ENCODE assay signal across 29 mouse cellular contexts in genomic region chr1:52163707-52164457, GRCm38 (mm10). TPM values are rescaled to one million over a fixed set of nuclear protein-coding genes. Genes with fewer than 3 reads are reported as not detected.
DNase-seq lines count a peak whose midpoint lies in the region; ATAC-seq and TF ChIP-seq lines count a peak whose summit lies in the region.
"Had no signal": no experiment of that assay in that cellular context is flagged by ENCODE, and none has a peak within 500 bp of the region (broad histone marks: within the 10 kb centered on the region; RNA-seq: fewer than 3 reads in every experiment).

No protein-coding gene starts in this region.

- DNase-seq in heart, adult 11 months: peak; percentile 78
- no peak for DNase-seq in heart, adult 2 months
- peak; percentile 16 for DNase-seq in limb, embryonic 11.5 days (ENCODE audit: low spot score)
- DNase-seq in limb, embryonic 10.5 days (ENCODE audit: low spot score): no peak
- DNase-seq in CH12.LX (ENCODE audit: extremely low read depth): no peak
- DNase-seq in brain, adult 2 months (ENCODE audit: low read depth, low spot score): peak; percentile 50
- DNase-seq: adrenal gland, adult 2 months; adrenal gland, postnatal 36 days; B cell, adult 2 months; cerebellum, adult 8-10 months; cerebellum, postnatal 36 days; gastrocnemius, postnatal 14 days; heart, postnatal 36 days; kidney, postnatal 25 days; liver, postnatal 0 days; lung, postnatal 4 days; thymus, adult 2 months; thymus, postnatal 4 days had no signal

- no peak overlapping the region for H3K27ac ChIP-seq in heart, adult 2 months
- H3K27ac ChIP-seq in limb, embryonic 11.5 days (replicated peaks; ENCODE audit: low read depth, low read length): no peak overlapping the region
- no peak overlapping the region for H3K27ac ChIP-seq in limb, embryonic 10.5 days
- H3K27ac ChIP-seq in CH12.LX (ENCODE audit: insufficient read depth, low read depth): no peak overlapping the region; the same call in 1 of the 2 replicates
- H3K27ac ChIP-seq: hindbrain, embryonic 12.5 days; hindbrain, postnatal 0 days; kidney, embryonic 15.5 days; limb, embryonic 12.5 days; liver, embryonic 12.5 days; midbrain, embryonic 13.5 days had no signal

- H3K27me3 ChIP-seq in heart, adult 2 months (ENCODE audit: control insufficient read depth, insufficient read depth, low read length): no peaks in the 10 kb centered on the region
- H3K27me3 ChIP-seq in limb, embryonic 11.5 days (ENCODE audit: control insufficient read depth, insufficient read depth, low read length): no peaks in the 10 kb centered on the region
- no peaks in the 10 kb centered on the region for H3K27me3 ChIP-seq in limb, embryonic 10.5 days (ENCODE audit: low read depth, poor library complexity, severe bottlenecking)
- H3K27me3 ChIP-seq in CH12.LX (replicated peaks): no peaks in the 10 kb centered on the region
- H3K27me3 ChIP-seq: hindbrain, embryonic 12.5 days; kidney, embryonic 15.5 days; limb, embryonic 12.5 days; liver, embryonic 12.5 days; megakaryocyte, embryonic 14.5 days; midbrain, embryonic 13.5 days had no signal

- H3K79me2 ChIP-seq in heart, adult 2 months (replicated peaks; ENCODE audit: control insufficient read depth, insufficient read depth, low read length): no peaks in the 10 kb centered on the region
- no peaks in the 10 kb centered on the region for H3K79me2 ChIP-seq in CH12.LX (replicated peaks; ENCODE audit: control insufficient read depth, extremely low read depth, insufficient read depth, poor library complexity, severe bottlenecking)

- no peak overlapping the region for H3K9ac ChIP-seq in heart, adult 2 months (ENCODE audit: low read depth, low read length)
- no peak overlapping the region for H3K9ac ChIP-seq in limb, embryonic 11.5 days (ENCODE audit: low read length)
- H3K9ac ChIP-seq in CH12.LX (ENCODE audit: insufficient read depth, low read depth): no peak overlapping the region
- H3K9ac ChIP-seq: hindbrain, embryonic 12.5 days; kidney, embryonic 15.5 days; limb, embryonic 12.5 days; liver, embryonic 12.5 days; liver, postnatal 0 days; midbrain, embryonic 13.5 days had no signal

- WGBS in heart, adult 2 months: 85% methylated on average over 5 of the region's 5 CpGs
- 83% methylated on average over 5 of the region's 5 CpGs for whole genome bisulfite sequencing in limb, embryonic 11.5 days
- WGBS in limb, embryonic 10.5 days: 91% methylated on average over 5 of the region's 5 CpGs

- H3K9me3 ChIP-seq in limb, embryonic 11.5 days (ENCODE audit: control insufficient read depth, low read length): no peaks in the 10 kb centered on the region
- no peaks in the 10 kb centered on the region for H3K9me3 ChIP-seq in limb, embryonic 10.5 days (replicated peaks)
- H3K9me3 ChIP-seq in CH12.LX (replicated peaks; ENCODE audit: low read length): no peaks in the 10 kb centered on the region
- H3K9me3 ChIP-seq: hindbrain, embryonic 12.5 days; kidney, embryonic 15.5 days; limb, embryonic 12.5 days; liver, embryonic 12.5 days; megakaryocyte, embryonic 14.5 days; midbrain, embryonic 13.5 days had no signal

- no peak overlapping the region for H3K4me2 ChIP-seq in limb, embryonic 11.5 days (ENCODE audit: low read depth, severe bottlenecking)
- no peak overlapping the region for H3K4me2 ChIP-seq in CH12.LX (ENCODE audit: insufficient read depth, low read depth, poor library complexity, severe bottlenecking)
- H3K4me2 ChIP-seq: heart, embryonic 11.5 days; hindbrain, embryonic 12.5 days; kidney, embryonic 15.5 days; limb, embryonic 12.5 days; liver, embryonic 12.5 days; midbrain, embryonic 13.5 days had no signal

- H3K36me3 ChIP-seq in heart, adult 2 months (ENCODE audit: control insufficient read depth, insufficient read depth, low read length): no peaks in the 10 kb centered on the region; the same call in 1 of the 2 replicates
- H3K36me3 ChIP-seq in limb, embryonic 11.5 days (ENCODE audit: control insufficient read depth, insufficient read depth, low read length): no peaks in the 10 kb centered on the region
- H3K36me3 ChIP-seq in limb, embryonic 10.5 days: no peaks in the 10 kb centered on the region
- peaks cover 66 to 93% of the 10 kb centered on the region in 2 experiments for H3K36me3 ChIP-seq in CH12.LX (replicated peaks in 1 of 2; ENCODE audit: control insufficient read depth in 1 of 2, insufficient read depth in 1 of 2, low read length in 1 of 2)
- H3K36me3 ChIP-seq: hindbrain, embryonic 12.5 days; limb, embryonic 12.5 days; midbrain, embryonic 13.5 days had no signal

- no peak for TF ChIP-seq EP300 in heart, adult 2 months (IDR thresholded peaks at IDR 0.05; ENCODE audit: insufficient read depth, low read depth, low read length)
- no peak for TF ChIP-seq EP300 in CH12.LX (IDR thresholded peaks at IDR 0.05; ENCODE audit: low read length)

- no peak for ATAC-seq in limb, embryonic 11.5 days (ENCODE audit: insufficient number of reproducible peaks, low FRiP score, low TSS enrichment, low read depth)
- ATAC-seq: activated CD4-positive, CD25-positive, alpha-beta regulatory T cell, adult 4 months; forebrain, embryonic 16.5 days; hindbrain, postnatal 0 days; intestine, embryonic 16.5 days; liver, embryonic 12.5 days; liver, postnatal 0 days; midbrain, embryonic 13.5 days had no signal

- no peak for TF ChIP-seq CTCF in heart, adult 2 months (IDR thresholded peaks at IDR 0.05)
- TF ChIP-seq CTCF in CH12.LX (conservative IDR thresholded peaks at IDR 0.05 in 1 of 2, IDR thresholded peaks at IDR 0.05 in 1 of 2; ENCODE audit: low read depth in 2 of 2, low read length in 2 of 2): no peak

- intact Hi-C loops in heart, adult 2 months (cut with DNase I): no loop called here

- dilution Hi-C loops in CH12.LX (cut with MboI; ENCODE audit: extremely low pct_ligation_motif_present, extremely low pct_unique_long_range_greater_than_20kb, low sequenced_read_pairs): no loop called here

- in situ Hi-C loops in CH12.LX (cut with MboI; ENCODE audit: low pct_ligation_motif_present, low pct_unique_long_range_greater_than_20kb, low sequenced_read_pairs): no loop called here

- no peak overlapping the region for H3K4me3 ChIP-seq in heart, adult 2 months
- no peak overlapping the region for H3K4me3 ChIP-seq in limb, embryonic 11.5 days (ENCODE audit: low read depth, low read length)
- no peak overlapping the region for H3K4me3 ChIP-seq in limb, embryonic 10.5 days
- no peak overlapping the region for H3K4me3 ChIP-seq in CH12.LX (replicated peaks in 1 of 3; ENCODE audit: low read depth in 2 of 3, low read length in 2 of 3, poor library complexity in 1 of 3)
- H3K4me3 ChIP-seq: hindbrain, embryonic 12.5 days; kidney, embryonic 15.5 days; limb, embryonic 12.5 days; liver, embryonic 12.5 days; megakaryocyte, embryonic 14.5 days; midbrain, embryonic 13.5 days had no signal

- TF ChIP-seq RAD21 in CH12.LX (IDR thresholded peaks at IDR 0.05; ENCODE audit: low read depth, low read length): no peak

- TF ChIP-seq POLR2A in heart, adult 2 months (IDR thresholded peaks at IDR 0.05; ENCODE audit: insufficient read depth, low read depth, low read length): no peak
- 0 out of 2 replicates have a peak, but pooled peaks have one; percentile 1 for TF ChIP-seq POLR2A in CH12.LX (IDR thresholded peaks at IDR 0.05; ENCODE audit: low read depth, low read length)

- peaks cover 2% of the 10 kb centered on the region; the same call in 1 of the 2 replicates for H3K4me1 ChIP-seq in heart, adult 2 months (ENCODE audit: control insufficient read depth, insufficient read depth, low read length)
- H3K4me1 ChIP-seq in limb, embryonic 11.5 days (ENCODE audit: control insufficient read depth, insufficient read depth, low read length): 0 out of 2 replicates have a peak, but pooled peaks cover 2% of the 10 kb centered on the region
- peaks cover 8% of the 10 kb centered on the region for H3K4me1 ChIP-seq in limb, embryonic 10.5 days
- H3K4me1 ChIP-seq in CH12.LX (ENCODE audit: control insufficient read depth in 1 of 2, insufficient read depth in 2 of 2): peaks cover 0 to 3% of the 10 kb centered on the region in 2 experiments; a peak in 1 of 4 replicates
- H3K4me1 ChIP-seq: hindbrain, embryonic 12.5 days; liver, embryonic 12.5 days; midbrain, embryonic 13.5 days had no signal

TF ChIP-seq in CH12.LX, 34 proteins besides CTCF, POLR2A, EP300 and RAD21:
- no peak for TF ChIP-seq JUN (IDR thresholded peaks at IDR 0.05; ENCODE audit: insufficient read depth, low read depth, low read length)
- no peak for TF ChIP-seq ELF1 (IDR thresholded peaks at IDR 0.05; ENCODE audit: low read depth, low read length)
- TF ChIP-seq E2F4 (IDR thresholded peaks at IDR 0.05; ENCODE audit: insufficient replicate concordance, low read depth, low read length): no peak
- TF ChIP-seq IRF4 (IDR thresholded peaks at IDR 0.05; ENCODE audit: low read depth, low read length): no peak

RNA-seq across cellular contexts. Expression of gene Stat1, which starts 44.6 kb away (rescaled TPM):
- 10 to 100 TPM; 27.7 to 30.6 TPM for total RNA-seq in heart, adult 2 months (2021)
- polyA plus RNA-seq in heart, adult 2 months (2012; rRNA removed): 24.1 and 29.8 TPM in 2 replicates
- 14.9 and 16.1 TPM in 2 replicates for polyA plus RNA-seq in limb, embryonic 11.5 days (2014; fragmentation: Nextera tagmentation; extraction: Ambion mirVana)
- 7.2 and 10.5 TPM in 2 replicates for polyA plus RNA-seq in limb, embryonic 10.5 days (2016; fragmentation: Nextera tagmentation; extraction: Ambion mirVana)
- total RNA-seq in CH12.LX (2012; rRNA removed): 119 and 143 TPM in 2 replicates
- total RNA-seq in CH12.LX (2014; rRNA removed): 179 and 190 TPM in 2 replicates
- 94.6 and 101 TPM in 2 replicates for polyA plus RNA-seq in CH12.LX (2012; ENCODE audit: insufficient read length, low read depth)

Comparison
In these comparisons a context has a peak if more than half of its experiments do, and no peak if none do; other contexts are left out.
1. DNase-seq: peak in heart, adult 11 months (single experiment), limb, embryonic 11.5 days (single experiment) and brain, adult 2 months (single experiment); none in heart, adult 2 months (0 of 2), limb, embryonic 10.5 days (single experiment) and CH12.LX (single experiment).